Mouse (Mus musculus): ENCODE measurements around the gene Ms4a15.
A peak's percentile ranks its signal among the peaks of the same experiment; 100 is the strongest.

Gene Ms4a15

DNA sequence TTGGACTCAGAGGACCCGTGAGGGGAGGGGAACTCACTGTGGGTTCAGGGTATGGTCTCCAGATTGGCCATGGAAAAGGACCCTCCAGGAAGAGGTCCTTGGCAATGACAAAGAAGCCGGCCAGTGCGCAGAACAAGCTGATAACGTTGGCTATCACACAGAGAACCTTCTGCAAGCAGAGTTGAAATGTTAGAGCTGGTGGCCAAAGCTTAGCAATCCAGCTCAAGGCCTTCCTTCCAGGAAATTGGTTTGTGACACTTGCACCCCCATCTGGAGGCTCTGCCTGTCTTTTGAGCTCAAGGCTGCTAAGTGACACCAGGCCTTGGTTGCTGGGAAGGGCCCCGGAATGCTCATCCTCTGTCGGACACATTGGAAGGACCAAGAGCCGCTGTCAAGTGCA is 27.3 kb downstream of the Ms4a15 start:
- no peak for DNase-seq (ENCODE audit: low read depth, low spot score)

DNA sequence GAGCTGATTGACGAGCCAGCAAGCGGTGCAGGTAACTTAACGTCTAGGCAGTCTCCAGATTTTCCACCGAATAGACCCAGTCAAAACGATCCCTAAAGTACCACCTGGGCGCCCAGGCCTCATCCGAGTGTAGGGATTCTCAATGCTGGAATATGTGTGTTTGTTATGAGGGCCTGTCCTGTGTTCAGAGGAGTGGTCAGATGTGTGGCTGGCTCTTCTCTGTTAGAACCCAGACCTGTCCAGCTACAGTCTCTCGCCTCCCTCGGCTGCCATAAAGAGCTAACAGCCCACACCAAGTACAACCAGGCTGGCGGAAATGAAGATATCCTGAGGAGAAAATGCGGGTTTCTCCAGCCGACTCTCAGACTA is 33.1 kb downstream of the Ms4a15 start:
- no peak for DNase-seq (ENCODE audit: low read depth, low spot score)

DNA sequence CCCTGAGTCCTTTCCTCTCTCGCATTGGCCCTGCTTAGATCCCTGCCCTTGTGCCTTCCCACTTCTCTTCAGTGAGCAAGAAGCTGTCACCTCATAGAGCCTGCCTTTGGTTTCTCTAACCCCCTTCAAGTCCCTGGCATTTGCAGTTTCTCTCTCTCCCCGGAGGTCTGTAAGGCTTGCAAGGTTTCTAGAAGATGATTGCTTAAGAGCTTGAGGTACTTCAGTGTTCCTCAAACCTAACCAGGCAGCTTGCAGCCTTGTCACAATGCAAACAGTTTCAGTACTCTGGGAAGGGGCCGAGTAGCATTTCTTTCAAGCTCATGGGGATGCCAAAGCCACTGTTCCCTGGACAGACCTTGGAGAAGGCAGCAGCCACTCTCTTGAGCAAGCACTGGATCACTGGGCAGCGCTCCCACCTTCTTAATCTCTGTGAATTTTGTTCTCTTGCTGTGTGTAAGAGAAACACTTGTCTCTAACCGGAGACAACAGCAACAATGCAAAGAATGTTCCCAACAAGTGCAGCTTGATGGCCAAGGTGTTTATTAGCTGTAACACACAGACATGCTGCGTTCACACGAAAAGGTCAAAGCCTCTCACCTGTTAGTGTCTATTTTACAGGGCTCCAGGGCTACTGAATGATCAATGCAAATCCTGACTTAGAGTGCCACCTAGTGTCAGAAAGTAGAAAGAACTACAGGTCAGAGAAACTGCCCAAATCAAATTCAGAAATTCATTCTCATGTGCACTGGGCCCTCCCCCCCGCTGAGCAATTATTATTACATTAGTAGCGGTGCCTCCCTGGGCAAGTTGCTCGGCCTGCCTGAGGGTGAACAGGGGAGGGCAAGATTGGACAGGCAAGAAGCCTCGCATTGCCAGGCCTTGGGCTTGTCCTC is 33.7 kb downstream of the Ms4a15 start:
- DNase-seq (ENCODE audit: low read depth, low spot score), result peak; percentile 75

DNA sequence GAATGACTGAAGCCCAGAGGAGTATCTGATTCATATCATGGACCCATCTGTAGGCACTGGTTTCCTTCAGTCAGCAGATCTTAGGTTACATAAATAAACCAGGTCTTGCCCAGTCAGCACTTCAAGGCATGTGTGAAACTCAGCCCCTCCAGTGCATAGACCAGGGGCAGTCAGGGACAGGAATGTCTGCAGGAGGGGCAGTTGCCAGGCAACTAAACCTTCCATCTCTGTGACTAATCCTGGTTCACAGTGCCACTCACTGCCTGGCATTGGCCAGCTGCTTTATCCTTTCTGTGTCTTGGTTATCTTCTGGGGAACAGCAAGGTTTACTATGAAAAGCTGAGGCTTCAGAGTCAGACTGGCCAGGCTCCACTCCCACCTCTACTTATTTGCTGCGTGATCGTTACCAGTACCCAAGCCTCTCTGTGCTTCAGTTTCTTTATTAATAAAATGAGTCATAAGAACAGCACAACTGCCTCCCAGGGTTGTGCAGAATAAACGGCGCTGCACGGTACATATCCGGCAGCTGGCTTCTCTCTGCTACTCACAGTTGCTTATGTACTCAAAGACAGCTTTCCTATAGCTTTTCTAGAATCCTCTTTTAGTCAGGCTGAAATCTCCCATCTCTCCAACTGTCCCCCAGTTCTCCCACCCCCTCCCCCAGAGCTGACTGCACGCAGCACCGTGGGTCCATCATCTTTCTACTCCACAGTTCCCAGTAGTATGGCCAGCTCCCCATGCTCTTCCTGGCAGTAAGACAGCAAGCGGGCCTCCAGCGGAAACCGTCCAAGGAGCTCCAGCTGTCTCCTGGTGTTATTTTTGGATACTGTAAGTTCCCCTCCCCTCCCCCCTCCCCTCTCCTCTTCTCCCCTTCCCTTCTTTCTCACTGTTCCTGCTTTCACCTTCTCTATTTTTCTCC is 40.8 kb downstream of the Ms4a15 start:
- DNase-seq (ENCODE audit: low read depth, low spot score), result no peak

DNA sequence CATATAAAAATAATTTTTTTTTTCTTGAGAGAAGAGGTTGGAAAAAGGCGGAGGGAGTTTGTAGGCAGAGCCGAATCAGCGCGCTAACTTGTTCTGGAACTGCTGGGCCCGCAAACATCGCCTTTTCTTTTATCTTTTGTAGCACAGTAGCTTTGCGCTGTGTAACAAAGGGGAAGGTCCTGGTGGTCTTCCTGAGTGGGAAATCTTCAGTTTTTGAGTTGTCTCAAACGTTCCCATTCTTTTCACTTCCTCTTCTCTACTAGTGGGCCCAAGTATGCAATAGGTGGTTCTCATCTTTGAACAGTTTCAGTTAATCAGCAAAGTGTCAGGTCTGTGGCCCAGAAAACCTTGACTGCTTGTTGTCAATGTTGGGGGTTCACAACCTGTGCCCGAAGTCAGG is 43.5 kb downstream of the Ms4a15 start:
- peak; percentile 22 for DNase-seq (ENCODE audit: low read depth, low spot score)

DNA sequence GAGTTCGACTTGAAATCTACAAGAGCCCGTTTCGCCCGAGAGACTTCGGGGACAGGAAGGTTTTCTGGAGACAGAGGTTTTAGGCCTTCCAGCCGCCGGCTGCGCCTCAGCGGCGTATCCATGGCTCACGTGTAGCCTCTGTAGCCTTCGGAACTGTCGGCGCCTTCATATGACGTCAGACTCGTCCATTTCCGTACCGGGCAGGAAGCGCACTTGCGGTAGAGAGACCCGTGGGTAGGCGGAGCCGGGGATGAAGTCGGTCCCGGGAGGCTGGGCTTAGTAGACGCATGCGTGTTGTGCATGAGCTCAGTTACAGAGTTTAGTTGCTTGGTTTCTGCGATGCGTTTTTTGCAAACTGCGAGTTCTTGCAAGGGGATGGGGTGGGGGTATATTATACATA is 43.9 kb downstream of the Ms4a15 start, which contains the start of gene Ccdc86:
Ccdc86 (minus strand) TSS at position 155 of the 400 bp plus-strand sequence.
- DNase-seq (ENCODE audit: low read depth, low spot score), result peak; percentile 99

DNA sequence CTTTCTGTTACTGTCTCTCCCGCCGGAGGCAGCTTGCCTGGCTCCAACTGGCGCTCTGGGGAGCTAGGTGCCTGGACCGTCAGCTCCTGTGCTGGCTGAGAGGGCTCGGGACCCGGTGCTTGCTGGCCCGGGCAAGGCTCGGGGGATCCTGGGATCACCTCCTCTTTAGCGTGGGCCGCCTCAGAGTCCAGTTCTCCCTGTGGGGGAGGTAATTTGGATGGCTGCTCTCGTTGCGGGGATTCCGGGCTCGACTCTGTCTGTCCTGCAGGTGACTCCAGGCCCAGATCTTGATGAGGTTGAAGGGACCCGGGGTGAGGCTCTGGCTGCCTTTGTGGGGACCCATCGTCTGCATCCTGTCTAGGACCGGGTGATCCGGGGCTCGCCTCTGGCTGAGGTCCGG is 44.6 kb downstream of the Ms4a15 start:
- peak; percentile 36 for DNase-seq (ENCODE audit: low read depth, low spot score)

DNA sequence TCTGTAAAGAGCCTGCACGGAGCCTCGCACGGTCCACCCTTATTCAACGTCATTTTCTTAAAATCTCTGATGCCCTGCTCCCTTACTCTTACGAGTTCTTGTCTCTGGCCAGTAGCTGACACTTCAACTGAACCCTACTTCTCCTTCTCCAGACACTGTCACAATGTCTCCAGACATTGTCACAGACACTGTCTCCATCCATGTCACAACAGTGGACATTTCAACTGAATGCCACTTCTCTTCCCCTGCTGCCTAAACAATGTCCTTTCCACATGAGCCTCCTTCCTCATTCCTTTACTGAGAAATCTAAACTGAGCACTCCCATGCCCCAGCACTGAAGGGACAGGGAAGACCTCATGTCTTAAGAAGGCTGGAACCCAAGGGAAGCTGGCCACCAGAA is 45.8 kb downstream of the Ms4a15 start:
- DNase-seq (ENCODE audit: low read depth, low spot score), result no peak

DNA sequence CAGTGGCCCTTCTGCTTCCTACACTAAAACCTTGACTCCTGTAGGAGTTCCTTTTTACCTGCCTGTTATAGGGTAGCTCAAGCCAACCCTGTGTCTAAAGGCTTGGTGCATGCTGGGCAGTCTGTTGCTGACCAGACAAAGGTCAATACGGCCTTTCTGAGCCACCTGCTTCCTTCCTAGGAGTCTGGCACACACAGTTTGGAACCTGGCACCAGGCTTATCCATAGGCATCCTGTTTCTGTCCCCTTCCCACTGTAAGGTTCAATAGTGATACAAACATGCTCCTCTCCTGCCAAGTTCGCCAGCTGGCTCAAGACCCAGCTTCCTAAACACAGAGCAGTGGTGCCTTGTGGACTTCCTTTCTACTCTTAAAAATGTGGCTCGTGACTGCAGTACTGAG is 46.5 kb downstream of the Ms4a15 start:
- DNase-seq (ENCODE audit: low read depth, low spot score), result no peak

DNA sequence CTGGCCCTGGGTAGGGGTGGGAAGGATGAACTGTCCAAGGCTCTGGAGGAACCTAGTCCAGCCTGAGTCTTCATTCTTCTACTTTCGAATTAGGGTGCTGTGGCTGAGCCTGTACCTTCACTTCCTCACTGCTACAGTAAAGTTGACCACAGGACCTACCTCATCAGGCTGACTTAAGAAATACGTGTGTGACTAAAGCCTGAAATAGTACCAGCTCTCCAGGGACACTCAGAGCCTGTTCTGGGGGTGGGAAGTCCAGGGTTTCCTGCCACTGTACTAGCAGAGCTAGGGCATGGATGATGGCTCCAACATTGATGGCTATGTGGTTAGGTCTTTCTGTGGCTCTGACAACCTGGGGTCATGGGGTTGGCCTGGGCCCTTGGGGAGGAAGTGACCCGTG is 49.1 kb downstream of the Ms4a15 start:
- DNase-seq (ENCODE audit: low read depth, low spot score), result no peak

DNA sequence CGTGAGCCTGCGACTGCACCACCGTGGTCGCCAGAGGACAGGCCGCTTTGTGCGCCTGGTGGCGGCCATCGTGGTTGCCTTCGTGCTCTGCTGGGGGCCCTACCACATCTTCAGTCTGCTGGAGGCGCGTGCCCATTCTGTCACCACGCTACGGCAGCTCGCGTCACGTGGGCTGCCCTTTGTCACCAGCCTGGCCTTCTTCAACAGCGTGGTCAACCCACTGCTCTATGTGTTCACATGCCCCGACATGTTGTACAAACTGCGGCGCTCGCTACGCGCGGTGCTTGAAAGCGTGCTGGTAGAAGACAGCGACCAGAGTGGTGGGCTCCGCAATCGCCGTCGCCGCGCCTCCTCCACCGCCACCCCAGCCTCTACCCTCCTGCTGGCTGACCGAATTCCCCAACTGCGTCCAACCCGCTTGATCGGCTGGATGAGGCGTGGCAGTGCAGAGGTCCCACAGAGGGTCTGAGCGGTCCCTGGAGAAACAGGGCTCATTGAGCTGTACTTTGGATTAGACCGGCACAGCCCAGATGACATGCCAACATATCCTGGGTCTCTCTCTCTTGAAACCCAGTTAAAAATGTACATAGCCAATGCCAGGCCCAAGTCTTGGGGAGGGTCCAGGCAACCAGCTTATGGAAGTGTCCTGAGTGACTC is 52.1 kb downstream of the Ms4a15 start:
- no peak for DNase-seq (ENCODE audit: low read depth, low spot score)

DNA sequence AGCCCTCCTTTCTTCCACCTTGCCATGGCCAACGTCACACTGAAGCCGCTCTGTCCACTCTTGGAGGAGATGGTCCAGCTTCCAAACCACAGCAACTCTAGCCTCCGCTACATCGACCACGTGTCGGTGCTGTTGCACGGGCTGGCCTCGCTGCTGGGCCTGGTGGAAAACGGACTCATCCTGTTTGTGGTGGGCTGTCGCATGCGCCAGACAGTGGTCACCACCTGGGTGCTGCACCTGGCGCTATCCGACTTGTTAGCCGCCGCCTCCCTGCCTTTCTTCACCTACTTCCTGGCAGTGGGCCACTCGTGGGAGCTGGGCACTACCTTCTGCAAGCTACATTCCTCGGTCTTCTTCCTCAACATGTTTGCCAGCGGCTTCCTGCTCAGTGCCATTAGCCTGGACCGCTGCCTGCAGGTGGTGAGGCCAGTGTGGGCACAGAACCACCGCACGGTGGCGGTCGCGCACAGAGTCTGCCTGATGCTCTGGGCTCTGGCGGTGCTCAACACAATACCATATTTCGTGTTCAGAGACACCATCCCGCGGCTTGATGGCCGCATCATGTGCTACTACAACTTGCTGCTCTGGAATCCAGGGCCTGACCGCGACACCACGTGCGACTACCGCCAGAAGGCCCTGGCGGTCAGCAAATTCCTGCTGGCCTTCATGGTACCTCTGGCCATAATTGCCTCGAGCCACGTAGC is 52.8 kb downstream of the Ms4a15 start:
- peak; percentile 68 for DNase-seq (ENCODE audit: low read depth, low spot score)

DNA sequence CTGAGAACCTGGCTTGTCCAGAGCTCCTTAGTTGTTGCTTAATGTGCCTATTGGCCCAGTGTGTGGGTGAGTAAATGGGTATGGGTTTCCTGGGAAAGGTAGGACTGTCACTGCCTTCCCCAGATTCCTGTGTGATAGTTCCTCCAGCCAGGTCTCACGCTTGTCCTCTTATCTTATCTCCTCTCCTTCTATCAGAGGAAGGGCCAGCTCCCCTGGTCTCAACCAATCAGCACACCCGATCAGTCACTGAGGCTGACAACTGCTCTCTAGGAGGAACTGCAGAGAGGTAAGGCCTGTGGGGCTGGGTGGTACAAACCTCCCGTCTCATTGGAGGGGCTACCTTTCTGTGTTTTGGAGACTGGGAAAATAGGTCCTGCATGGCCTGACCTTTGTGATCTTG is 54.3 kb downstream of the Ms4a15 start:
- no peak for DNase-seq (ENCODE audit: low read depth, low spot score)

DNA sequence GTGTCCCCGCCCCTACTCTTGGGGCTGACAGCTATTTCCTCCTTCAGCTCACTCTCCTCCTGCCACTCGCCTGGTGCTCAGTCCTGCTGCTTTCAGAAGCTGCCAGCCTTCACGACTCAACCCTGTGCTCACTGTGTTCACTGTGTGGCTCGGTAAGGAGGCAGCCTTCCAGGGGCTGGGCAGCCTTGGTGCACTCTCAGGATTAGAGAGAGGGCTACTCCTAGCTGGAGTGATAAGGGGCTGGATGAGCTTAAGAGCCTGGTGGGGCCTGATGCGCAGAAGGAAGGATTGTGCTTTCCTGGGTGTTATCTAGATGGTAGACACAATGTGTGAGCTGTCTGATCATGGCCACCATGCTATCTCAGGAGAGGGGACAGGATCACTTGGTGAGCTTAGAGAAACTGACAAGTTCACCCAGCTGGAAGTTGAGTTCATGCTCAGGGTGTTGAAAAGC is 55.9 kb downstream of the Ms4a15 start, which contains the start of gene Ptgdr2:
Ptgdr2 (plus strand) TSS at position 51 of the 454 bp plus-strand sequence.
- DNase-seq (ENCODE audit: low read depth, low spot score), result no peak

DNA sequence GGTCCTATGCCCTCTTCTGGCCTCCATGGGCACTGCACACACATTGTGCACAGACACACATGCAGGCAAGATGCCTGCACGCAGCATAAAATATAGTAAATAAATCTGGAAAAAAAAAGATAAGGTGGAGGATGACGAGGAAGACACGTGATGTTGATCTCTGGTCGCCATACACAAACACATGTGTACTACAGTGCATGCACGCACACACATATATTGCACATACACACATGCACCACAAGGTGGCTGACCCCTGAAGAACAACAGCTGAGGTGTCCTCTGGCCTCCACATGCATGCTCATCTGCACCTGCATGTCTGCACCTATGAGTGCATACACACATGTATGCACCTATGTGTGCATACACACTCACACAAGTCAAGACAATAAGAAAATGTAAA is 57.0 kb downstream of the Ms4a15 start:
- no peak for DNase-seq (ENCODE audit: low read depth, low spot score)

DNA sequence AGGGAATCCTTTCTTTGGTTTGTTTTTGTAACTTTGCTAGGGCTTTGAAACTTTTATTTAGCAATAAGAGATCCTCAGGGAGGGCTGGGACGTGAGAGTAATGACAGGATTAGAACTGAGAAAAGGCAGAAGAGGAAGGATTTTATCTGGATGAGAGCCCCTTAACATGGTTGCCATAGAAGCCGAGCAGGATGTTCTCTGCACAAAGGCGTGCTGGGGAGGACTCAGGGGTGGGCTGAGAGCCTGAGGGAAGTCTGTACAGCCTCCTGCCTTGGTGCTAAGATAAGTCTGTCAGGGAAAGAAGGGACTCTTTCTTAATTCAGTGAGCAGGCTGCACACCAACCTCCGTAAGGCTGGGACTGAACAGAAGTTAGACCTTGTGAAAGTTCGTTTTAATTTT is 58.0 kb downstream of the Ms4a15 start:
- no peak for DNase-seq (ENCODE audit: low read depth, low spot score)

DNA sequence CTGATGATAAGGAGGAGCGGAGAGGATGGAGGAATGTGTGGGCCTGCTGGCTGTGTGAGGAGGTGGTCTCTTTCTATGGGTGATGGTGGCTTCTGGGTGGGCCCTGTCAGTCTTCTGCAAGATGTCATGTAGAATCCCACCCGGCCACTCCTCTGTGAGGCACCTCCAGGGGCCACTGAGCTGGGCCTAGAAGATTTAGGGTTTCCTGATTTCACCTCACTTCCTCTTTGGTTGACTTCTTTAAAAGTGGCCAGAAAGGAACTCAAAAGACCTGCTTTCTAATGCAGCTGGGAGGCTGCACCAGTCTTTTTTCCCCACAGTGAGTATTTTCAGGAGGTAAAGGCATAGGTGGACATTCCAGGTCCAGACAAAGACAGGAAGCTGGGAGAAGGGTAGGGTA is 62.4 kb downstream of the Ms4a15 start:
- DNase-seq (ENCODE audit: low read depth, low spot score), result no peak
